In the genomic region with DNA sequence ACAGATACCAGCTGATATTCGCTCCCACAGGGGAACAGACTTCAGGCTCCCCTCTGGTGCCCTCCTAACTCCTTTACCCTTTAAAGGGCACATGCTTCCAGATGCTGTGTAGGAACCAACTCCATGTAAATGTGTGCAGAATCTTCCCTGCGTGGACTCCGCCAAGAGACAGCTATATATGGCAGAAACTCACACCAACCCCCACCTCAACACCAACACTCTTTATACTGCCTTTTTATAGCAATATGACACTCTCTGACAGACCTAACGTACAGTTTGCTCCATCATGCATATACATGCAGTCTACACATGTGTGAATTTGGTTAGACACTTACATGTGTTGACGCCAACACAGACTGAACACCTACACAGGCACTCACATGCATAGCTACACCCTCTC, we compare ENCODE assay signal across 22 mouse cellular contexts. TPM values are rescaled to one million over a fixed set of nuclear protein-coding genes. Genes with fewer than 3 reads are reported as not detected.
"Had no signal": no experiment of that assay in that cellular context is flagged by ENCODE, and none has a peak within 500 bp of the region (broad histone marks: within the 10 kb centered on the region; RNA-seq: fewer than 3 reads in every experiment).

No protein-coding gene starts in this region.

- H3K36me3 ChIP-seq: intestine, embryonic 15.5 days; liver, embryonic 13.5 days; stomach, embryonic 15.5 days had no signal

- DNase-seq: kidney, adult 11 months; kidney, adult 8-10 months; layer of hippocampus, adult 9-11 months; liver, embryonic 13.5 days; lung, adult 2 months; lung, postnatal 14 days; lung, postnatal 4 days; midbrain, embryonic 14.5 days; spleen, adult 18-20 months; thymus, adult 2 months; thymus, postnatal 14 days; thymus, postnatal 4 days had no signal

- H3K27ac ChIP-seq: intestine, embryonic 15.5 days; kidney, postnatal 0 days; layer of hippocampus, adult 2 months; liver, embryonic 13.5 days had no signal

- H3K9me3 ChIP-seq: intestine, embryonic 15.5 days; liver, embryonic 13.5 days; stomach, embryonic 15.5 days had no signal

- H3K9ac ChIP-seq: liver, embryonic 13.5 days had no signal

- H3K27me3 ChIP-seq: intestine, embryonic 15.5 days; stomach, embryonic 15.5 days had no signal

- H3K4me1 ChIP-seq: liver, embryonic 13.5 days; stomach, embryonic 15.5 days had no signal

RNA-seq across cellular contexts. Expression of a gene that starts 1.0 kb away (rescaled TPM):
- total RNA-seq: liver, adult 2 months; megakaryocyte progenitor cell, adult 5-6 weeks; megakaryocyte-erythroid progenitor cell, adult 5-6 weeks had no signal
- polyA plus RNA-seq: liver, embryonic 13.5 days; liver, embryonic 16.5 days; midbrain, embryonic 11.5 days; neural tube, embryonic 11.5 days had no signal
